Mouse (Mus musculus): ENCODE data around the gene Lsr.
A peak's percentile ranks its signal among the peaks of the same experiment; 100 is the strongest.

The Lsr gene

GRCm38 (mm10) chr7:30973251-30973500 lies at the start of gene Lsr:
TSS of gene Lsr (minus strand) at chr7:30973464.
- DNase-seq (ENCODE audit: low read depth in 2 of 2, low spot score in 2 of 2): no peak

GRCm38 (mm10) chr7:31017104-31017901 lies 44.0 kb upstream of the Lsr start:
- no peak for DNase-seq (ENCODE audit: low read depth in 2 of 2, low spot score in 2 of 2)

GRCm38 (mm10) chr7:31012971-31013370 lies 39.7 kb upstream of the Lsr start:
- no peak for DNase-seq (ENCODE audit: low read depth in 2 of 2, low spot score in 2 of 2)

- no peak for DNase-seq (ENCODE audit: low read depth in 2 of 2, low spot score in 2 of 2)
Measured at GRCm38 (mm10) chr7:31008889-31009288, 35.6 kb upstream of the Lsr start.

GRCm38 (mm10) chr7:31008175-31008574 lies 34.9 kb upstream of the Lsr start:
- no peak for DNase-seq (ENCODE audit: low read depth in 2 of 2, low spot score in 2 of 2)

GRCm38 (mm10) chr7:31007775-31008174 lies 34.5 kb upstream of the Lsr start:
- no peak for DNase-seq (ENCODE audit: low read depth in 2 of 2, low spot score in 2 of 2)

GRCm38 (mm10) chr7:31002650-31003049 lies 29.4 kb upstream of the Lsr start:
- peak; percentile 58 to 65 for DNase-seq (ENCODE audit: low read depth in 2 of 2, low spot score in 2 of 2)

- peak; percentile 14 to 35 for DNase-seq (ENCODE audit: low read depth in 2 of 2, low spot score in 2 of 2)
Measured at GRCm38 (mm10) chr7:31000505-31001020, 27.3 kb upstream of the Lsr start.

- DNase-seq (ENCODE audit: low read depth in 2 of 2, low spot score in 2 of 2): no peak
Measured at GRCm38 (mm10) chr7:30996491-30996890, 23.2 kb upstream of the Lsr start.

GRCm38 (mm10) chr7:30993986-30994385 lies 20.7 kb upstream of the Lsr start:
- DNase-seq (ENCODE audit: low read depth in 2 of 2, low spot score in 2 of 2): no peak

- no peak for DNase-seq (ENCODE audit: low read depth in 2 of 2, low spot score in 2 of 2)
Measured at GRCm38 (mm10) chr7:30992148-30992547, 18.9 kb upstream of the Lsr start.

- DNase-seq (ENCODE audit: low read depth in 2 of 2, low spot score in 2 of 2): no peak
Measured at GRCm38 (mm10) chr7:30988519-30989162, 15.4 kb upstream of the Lsr start.

GRCm38 (mm10) chr7:30985357-30985756 lies 12.1 kb upstream of the Lsr start:
- DNase-seq (ENCODE audit: low read depth in 2 of 2, low spot score in 2 of 2): no peak

- no peak for DNase-seq (ENCODE audit: low read depth in 2 of 2, low spot score in 2 of 2)
Measured at GRCm38 (mm10) chr7:30981703-30982102, 8.4 kb upstream of the Lsr start.

- DNase-seq (ENCODE audit: low read depth in 2 of 2, low spot score in 2 of 2): peak; percentile 88 to 93
Measured at GRCm38 (mm10) chr7:30973501-30974289, 431 bp upstream of the Lsr start, which contains the start of gene Fam187b. TSS of gene Fam187b (plus strand) at chr7:30973790.

GRCm38 (mm10) chr7:30972426-30973250 lies 626 bp downstream of the Lsr start:
- no peak for DNase-seq (ENCODE audit: low read depth in 2 of 2, low spot score in 2 of 2)

- DNase-seq (ENCODE audit: low read depth in 2 of 2, low spot score in 2 of 2): no peak
Measured at GRCm38 (mm10) chr7:30971901-30972300, 1.4 kb downstream of the Lsr start.

GRCm38 (mm10) chr7:30969174-30969573 lies 4.1 kb downstream of the Lsr start:
- DNase-seq (ENCODE audit: low read depth in 2 of 2, low spot score in 2 of 2): no peak

GRCm38 (mm10) chr7:30968611-30969010 lies 4.7 kb downstream of the Lsr start:
- no peak for DNase-seq (ENCODE audit: low read depth in 2 of 2, low spot score in 2 of 2)

- no peak for DNase-seq (ENCODE audit: low read depth in 2 of 2, low spot score in 2 of 2)
Measured at GRCm38 (mm10) chr7:30966657-30967056, 6.6 kb downstream of the Lsr start.

GRCm38 (mm10) chr7:30965677-30966076 lies 7.6 kb downstream of the Lsr start:
- no peak for DNase-seq (ENCODE audit: low read depth in 2 of 2, low spot score in 2 of 2)
